Mouse (Mus musculus): ENCODE results near the gene Ffar3. TPM values are rescaled to one million over a fixed set of nuclear protein-coding genes. Genes with fewer than 3 reads are reported as not detected.
"Not testable (repeated sequence)": the region's sequence is repeated elsewhere in the genome, so short reads cannot be mapped to it uniquely, and the experiment has no call there.

The Ffar3 gene
- total RNA-seq, 2 experiments from 2014 or later = not detected

DNA sequence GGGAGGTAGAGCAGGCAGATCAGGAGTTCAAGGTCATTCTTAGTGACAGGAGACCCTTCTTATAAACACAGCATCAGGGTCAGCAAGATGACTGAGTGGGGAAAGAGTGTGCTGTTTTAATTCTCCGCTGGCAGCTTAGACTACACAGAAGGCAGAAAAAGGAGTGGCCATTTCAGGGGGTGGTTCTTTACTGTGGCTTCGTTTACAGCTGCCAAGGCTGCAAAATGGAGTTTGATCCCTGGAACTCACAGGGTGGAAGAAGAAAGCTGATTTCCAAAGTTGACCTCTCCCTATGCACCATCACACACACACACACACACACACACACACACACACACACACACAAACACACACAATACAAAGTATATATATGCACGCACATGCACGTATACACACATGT is 14.6 kb downstream of the Ffar3 start:
- intact Hi-C loops (cut with DNase I) = no loop called here
- DNase-seq (ENCODE audit: extremely low spot score in 1 of 2, low spot score in 2 of 2) = no peak
- no peak for TF ChIP-seq CTCF (IDR thresholded peaks at IDR 0.05)

DNA sequence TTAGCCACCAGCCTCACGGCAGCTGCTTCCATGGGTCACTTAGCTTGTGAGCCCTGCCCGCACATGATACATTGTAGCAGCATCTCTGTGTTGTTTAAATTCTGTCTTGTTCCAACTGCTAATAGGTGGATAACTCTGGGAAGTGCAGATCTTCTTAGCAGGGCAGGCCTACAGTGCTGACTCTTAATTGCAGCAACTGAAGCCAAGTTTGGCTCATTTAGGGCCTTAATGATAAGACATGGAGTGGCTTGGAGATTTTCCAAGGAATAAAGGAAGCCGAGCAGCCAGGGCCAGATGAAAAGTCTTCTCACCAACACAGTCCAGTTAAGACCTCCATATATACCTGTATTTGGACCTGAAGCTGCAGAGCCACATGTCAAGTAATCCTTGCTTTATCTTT is 15.7 kb downstream of the Ffar3 start:
- H3K27ac ChIP-seq = no peak overlapping the region
- H3K4me3 ChIP-seq = no peak overlapping the region
- no peak for TF ChIP-seq CTCF (IDR thresholded peaks at IDR 0.05)
- no peak for DNase-seq (ENCODE audit: extremely low spot score in 1 of 2, low spot score in 2 of 2)
- intact Hi-C loops (cut with DNase I) = no loop called here

More for the DNA sequence above, 14.6 kb downstream of the Ffar3 start:
- Histone ChIP-seq H3K4me3 (no peak overlapping the region), H3K27ac (no peak overlapping the region)

DNA sequence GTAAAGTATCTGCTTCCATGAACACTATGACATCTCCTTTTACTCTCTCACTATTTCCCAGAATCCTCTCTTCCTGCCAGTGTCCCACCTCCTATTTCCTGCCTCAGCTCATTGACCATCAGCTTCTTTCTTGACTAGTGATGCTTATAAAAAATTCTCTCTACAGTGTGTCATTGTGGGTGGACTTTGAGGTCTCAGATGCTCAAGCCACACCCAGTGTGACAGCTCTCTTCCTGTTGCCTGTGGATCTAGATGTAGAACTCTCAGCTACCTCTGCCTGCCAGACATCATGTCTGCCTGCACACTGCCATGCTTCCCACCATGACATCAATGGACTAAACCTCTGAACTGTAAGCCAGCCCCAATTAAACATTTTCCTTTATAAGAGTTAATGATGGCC is 18.7 kb downstream of the Ffar3 start:
- no peak overlapping the region for H3K27ac ChIP-seq
- TF ChIP-seq CTCF (IDR thresholded peaks at IDR 0.05) = no peak
- no peak for DNase-seq (ENCODE audit: extremely low spot score in 1 of 2, low spot score in 2 of 2)
- H3K4me3 ChIP-seq = no peak overlapping the region
- intact Hi-C loops (cut with DNase I) = no loop called here

DNA sequence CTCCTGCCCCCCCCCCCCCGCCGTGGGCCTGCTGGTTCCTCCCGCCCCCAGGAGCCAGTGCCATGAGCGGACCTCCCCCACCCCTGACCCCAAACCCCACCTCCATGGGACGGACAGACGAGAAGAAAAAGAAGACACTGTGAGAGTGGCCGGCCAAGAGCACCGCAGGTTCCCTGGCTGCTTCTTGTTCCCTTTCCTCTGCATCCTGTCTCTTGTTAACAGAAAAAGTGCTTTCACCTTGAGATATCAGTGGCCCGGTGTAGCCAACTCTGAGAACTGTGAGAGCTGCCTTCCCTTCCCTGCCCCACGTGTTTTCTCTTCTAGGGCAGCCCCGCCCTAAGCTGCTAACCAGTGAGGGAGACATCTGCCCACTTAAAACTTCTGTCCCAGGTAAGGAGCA is 23.3 kb downstream of the Ffar3 start:
- intact Hi-C loops (cut with DNase I); H3K27ac ChIP-seq; DNase-seq (ENCODE audit: extremely low spot score in 1 of 2, low spot score in 2 of 2): not testable (repeated sequence)

DNA sequence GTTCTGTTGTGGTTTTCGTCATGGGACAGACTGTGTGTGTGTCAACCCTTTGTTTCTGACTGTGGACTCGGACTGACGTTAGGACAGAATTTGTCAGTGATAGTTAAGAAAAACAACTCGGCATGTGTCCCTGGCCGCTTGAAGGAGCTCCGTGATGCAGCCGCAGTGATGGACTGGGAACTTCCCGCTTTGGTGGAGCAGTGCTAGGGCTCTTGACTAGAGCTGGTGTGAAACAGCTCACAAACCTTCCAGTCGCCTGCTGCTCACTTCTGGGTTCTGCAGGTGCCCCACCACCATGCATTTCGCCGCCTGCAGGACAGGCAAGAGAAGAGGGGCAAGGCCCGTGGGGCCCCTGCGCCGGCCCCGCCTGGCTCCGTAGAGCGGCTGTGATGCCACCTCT is 23.7 kb downstream of the Ffar3 start:
- Histone ChIP-seq H3K4me3 (no peak overlapping the region), H3K27ac (no peak overlapping the region)
- no peak for TF ChIP-seq CTCF (IDR thresholded peaks at IDR 0.05)
- intact Hi-C loops (cut with DNase I) = no loop called here
- DNase-seq (ENCODE audit: extremely low spot score in 1 of 2, low spot score in 2 of 2) = no peak

More for the DNA sequence above, 23.3 kb downstream of the Ffar3 start:
- not testable (repeated sequence) for H3K4me3 ChIP-seq

DNA sequence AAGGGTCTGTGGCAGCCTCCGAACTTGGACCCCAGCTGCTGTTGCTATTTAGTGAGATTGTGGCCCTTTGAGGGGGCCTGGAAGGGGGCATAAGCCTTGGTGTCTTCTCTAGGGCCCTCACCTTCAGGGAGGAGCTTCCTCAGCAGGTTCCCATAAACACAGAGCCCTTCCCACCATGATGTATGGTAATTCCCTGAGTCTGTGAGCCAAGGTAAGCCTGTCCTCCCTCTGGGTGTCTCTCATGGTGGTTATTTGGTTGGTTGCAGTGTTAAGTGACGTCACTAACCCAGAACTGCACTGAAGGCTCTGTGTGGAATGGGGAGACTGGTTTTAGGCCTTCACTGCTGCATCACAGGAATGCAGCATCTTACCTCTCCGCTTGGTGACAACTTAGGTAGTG is 26.6 kb downstream of the Ffar3 start:
- H3K27ac ChIP-seq = no peak overlapping the region
- no peak overlapping the region for H3K4me3 ChIP-seq
- no peak for TF ChIP-seq CTCF (IDR thresholded peaks at IDR 0.05)
- intact Hi-C loops (cut with DNase I) = no loop called here
- DNase-seq (ENCODE audit: extremely low spot score in 1 of 2, low spot score in 2 of 2) = no peak

GRCm38 (mm10) chr7:30828871-30829270 is 27.1 kb downstream of the Ffar3 start:
- H3K27ac ChIP-seq; intact Hi-C loops (cut with DNase I); DNase-seq (ENCODE audit: extremely low spot score in 1 of 2, low spot score in 2 of 2); H3K4me3 ChIP-seq: not testable (repeated sequence)

GRCm38 (mm10) chr7:30826660-30827059 is 29.3 kb downstream of the Ffar3 start:
- TF ChIP-seq CTCF (IDR thresholded peaks at IDR 0.05) = no peak
- intact Hi-C loops (cut with DNase I) = no loop called here

GRCm38 (mm10) chr7:30824306-30824705 is 31.7 kb downstream of the Ffar3 start:
- no peak for DNase-seq (ENCODE audit: extremely low spot score in 1 of 2, low spot score in 2 of 2)
- intact Hi-C loops (cut with DNase I) = no loop called here
- Histone ChIP-seq H3K27ac (no peak overlapping the region), H3K4me3 (no peak overlapping the region)
- no peak for TF ChIP-seq CTCF (IDR thresholded peaks at IDR 0.05)

More at GRCm38 (mm10) chr7:30826660-30827059, 29.3 kb downstream of the Ffar3 start:
- DNase-seq (ENCODE audit: extremely low spot score in 1 of 2, low spot score in 2 of 2) = no peak
- Histone ChIP-seq H3K27ac (no peak overlapping the region), H3K4me3 (no peak overlapping the region)

- H3K4me3 ChIP-seq = no peak within 1 kb of the TSS
- TF ChIP-seq CTCF (IDR thresholded peaks at IDR 0.05) = no peak
- intact Hi-C loops (cut with DNase I) = no loop called here
- no peak for DNase-seq (ENCODE audit: extremely low spot score in 1 of 2, low spot score in 2 of 2)
- no peak within 1 kb of the TSS for H3K27ac ChIP-seq
Observed at GRCm38 (mm10) chr7:30823675-30824074, 32.3 kb downstream of the Ffar3 start, which contains the start of gene Ffar2. Gene Ffar2, minus strand, starts transcription at chr7:30823775.

DNA sequence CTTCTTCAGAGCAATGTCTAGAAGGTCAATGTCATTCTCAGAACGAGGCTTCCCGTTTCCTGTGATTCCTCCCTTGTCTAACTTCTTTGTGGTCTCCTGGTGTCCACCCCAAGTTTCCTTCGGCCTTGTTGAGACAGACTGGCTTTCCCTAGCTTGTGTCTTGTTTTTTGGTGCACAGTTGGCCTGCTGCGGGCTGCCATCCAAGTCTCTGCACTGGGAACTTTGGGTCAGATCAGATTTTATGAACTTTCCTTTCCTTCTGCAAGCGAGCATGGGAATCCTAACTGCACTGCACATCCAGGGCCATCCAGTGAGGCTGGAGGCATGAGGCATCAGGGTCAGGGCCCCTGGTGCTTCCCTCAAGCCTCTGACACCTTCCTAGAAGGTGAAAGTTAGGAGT is 34.4 kb downstream of the Ffar3 start:
- TF ChIP-seq CTCF (IDR thresholded peaks at IDR 0.05) = no peak
- Histone ChIP-seq H3K4me3 (no peak overlapping the region), H3K27ac (no peak overlapping the region)
- intact Hi-C loops (cut with DNase I) = no loop called here
- DNase-seq (ENCODE audit: extremely low spot score in 1 of 2, low spot score in 2 of 2) = no peak

DNA sequence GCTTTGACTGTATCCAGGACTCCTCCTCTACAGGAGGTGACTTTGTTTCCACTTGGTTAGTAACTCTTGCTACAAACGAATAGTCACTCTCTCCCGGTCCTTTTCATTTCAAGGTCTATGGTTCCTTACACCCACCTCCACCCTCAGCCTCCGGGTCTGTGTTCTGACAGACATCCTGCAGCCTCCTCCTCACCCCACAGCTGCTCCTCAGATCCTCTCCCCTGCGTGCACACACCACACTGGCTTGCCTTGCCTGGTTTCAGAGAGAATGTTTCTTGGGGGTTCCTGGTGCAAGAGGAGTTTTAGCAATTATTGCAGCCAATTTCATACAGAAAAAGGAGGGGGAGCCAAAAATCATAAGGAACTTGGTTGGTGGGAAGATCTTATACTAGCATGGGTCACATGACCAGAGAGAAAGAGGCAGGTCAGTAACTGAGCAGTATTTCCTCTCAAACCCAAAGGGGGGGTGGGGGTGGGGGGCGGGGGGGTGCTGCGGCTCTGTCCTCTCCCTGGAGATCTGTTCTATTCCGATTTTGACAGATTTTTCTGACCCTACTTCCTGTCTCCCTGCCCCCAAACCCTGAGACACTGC is 35.0 kb downstream of the Ffar3 start:
- DNase-seq (ENCODE audit: extremely low spot score in 1 of 2, low spot score in 2 of 2) = no peak
- TF ChIP-seq CTCF (IDR thresholded peaks at IDR 0.05) = no peak
- intact Hi-C loops (cut with DNase I) = no loop called here
- no peak overlapping the region for H3K27ac ChIP-seq
- H3K4me3 ChIP-seq = no peak overlapping the region

DNA sequence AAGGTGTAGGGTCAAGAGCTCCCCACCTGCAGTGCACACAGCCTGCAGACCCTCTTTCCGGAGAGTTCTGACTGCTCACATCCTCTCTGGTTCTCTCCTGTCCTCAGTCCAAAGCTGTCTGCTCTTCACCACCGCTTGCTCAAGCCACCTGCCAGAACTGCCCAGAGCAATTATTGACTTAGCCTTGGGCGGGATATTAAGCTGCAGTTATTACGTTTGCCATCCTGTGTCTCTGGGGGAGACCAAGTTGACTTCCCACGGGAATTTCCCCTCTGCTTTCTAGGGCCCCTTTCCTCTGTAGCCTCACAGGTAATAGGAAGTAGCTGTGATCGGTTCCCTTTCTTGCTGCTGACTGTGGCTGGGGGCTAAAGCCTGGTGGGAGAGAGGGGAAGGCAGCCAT is 35.8 kb downstream of the Ffar3 start:
- no peak for TF ChIP-seq CTCF (IDR thresholded peaks at IDR 0.05)
- no peak overlapping the region for H3K4me3 ChIP-seq
- H3K27ac ChIP-seq = no peak overlapping the region
- intact Hi-C loops (cut with DNase I) = no loop called here
- DNase-seq (ENCODE audit: extremely low spot score in 1 of 2, low spot score in 2 of 2) = no peak

Measured in left cerebral cortex, adult 2 months (tissue).